Mouse (Mus musculus): Measurements from ENCODE around the gene Nprl3.

- TF ChIP-seq CTCF (IDR thresholded peaks at IDR 0.05; ENCODE audit: borderline replicate concordance, insufficient read depth, low read length) (no peak), POLR2A (IDR thresholded peaks at IDR 0.05; ENCODE audit: low read depth, low read length) (no peak)
Observed at GRCm38 (mm10) chr11:32190603-32191110, 76.8 kb downstream of the Nprl3 start.

Data from embryonic fibroblast, embryonic 13.5 days (primary cell).